Mouse (Mus musculus): ENCODE measurements around the gene Platr17. TPM values are rescaled to one million over a fixed set of nuclear protein-coding genes. Genes with fewer than 3 reads are reported as not detected.
A peak's percentile ranks its signal among the peaks of the same experiment; 100 is the strongest.

Platr17 gene
- polyA plus RNA-seq, 1 experiment from 2014 or later: 0.51 TPM

DNA sequence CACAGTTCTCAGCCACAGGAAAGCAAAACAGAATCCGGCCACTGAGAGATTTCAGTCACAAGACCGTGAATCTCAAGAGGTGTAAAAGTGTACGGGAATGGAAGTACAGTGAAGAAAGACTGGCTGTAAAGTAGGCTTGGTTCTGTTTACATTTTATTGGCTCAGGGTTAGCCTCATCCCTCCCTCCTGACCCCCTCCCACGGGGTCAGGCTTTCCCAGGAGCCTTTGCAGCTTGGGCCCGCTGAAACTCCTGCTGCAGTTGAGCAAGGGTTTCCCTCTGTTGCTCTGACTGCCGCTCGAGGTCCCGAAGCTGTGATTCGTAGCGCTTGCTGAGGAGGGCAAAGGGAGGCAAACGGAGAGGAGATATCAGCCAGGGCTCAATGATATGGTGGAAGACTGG lies 33.8 kb downstream of the Platr17 start:
- Histone ChIP-seq H3K27ac (no peak overlapping the region), H3K4me3 (peak overlapping the region; percentile 91), H3K27me3 (replicated peaks) (no peaks in the 10 kb centered on the region), H3K36me3 (peaks cover 69% of the 10 kb centered on the region), H3K9ac (peak overlapping the region; percentile 93; the same call in 1 of the 2 replicates), H3K4me2 (peak overlapping the region; percentile 98), H3K9me3 (replicated peaks) (no peaks in the 10 kb centered on the region), H3K4me1 (peaks cover 38% of the 10 kb centered on the region)
- WGBS (ENCODE audit: insufficient replicate concordance): 64% methylated on average over 11 of the region's 11 CpGs
- ATAC-seq: no peak

DNA sequence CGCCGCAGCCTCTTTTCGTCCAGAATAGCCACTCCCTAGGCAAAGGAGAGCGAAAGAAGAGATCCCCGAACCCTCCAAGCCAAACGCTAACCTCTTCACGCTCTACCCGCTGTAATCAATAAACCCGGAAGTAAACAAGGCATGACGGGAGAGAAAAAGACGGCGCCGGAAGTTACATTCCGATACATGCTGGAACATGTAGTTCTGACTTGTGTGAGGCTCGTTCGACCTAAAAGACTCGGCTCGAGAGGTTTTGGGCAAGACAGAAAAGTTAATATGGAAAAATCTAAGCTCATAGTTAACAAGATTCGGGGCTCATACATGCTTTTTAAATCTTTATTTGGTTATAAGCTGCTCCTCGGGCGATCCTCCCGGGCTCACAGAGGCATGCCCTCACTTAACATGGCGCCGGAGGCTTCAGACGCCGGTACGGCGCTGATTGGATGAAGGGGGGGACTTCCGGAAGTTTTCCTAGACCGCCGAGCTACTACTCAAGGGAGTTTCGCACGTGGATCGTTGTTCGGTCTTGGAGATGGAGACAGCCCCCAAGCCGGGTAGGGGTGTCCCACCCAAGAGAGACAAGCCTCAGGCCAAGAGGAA lies 35.4 kb downstream of the Platr17 start, which contains the start of the genes Pfdn6 and Wdr46:
Pfdn6 (minus strand) TSS at position 138 of the 600 bp plus-strand sequence.
Wdr46 (plus strand) TSS at position 455 of the 600 bp plus-strand sequence.
- ATAC-seq: peak; percentile 88
- Histone ChIP-seq H3K9me3 (replicated peaks) (no peaks in the 10 kb centered on the region), H3K27me3 (replicated peaks) (no peaks in the 10 kb centered on the region), H3K27ac (peak within 1 kb of the TSS; percentile 77), H3K9ac (peak within 1 kb of the TSS; percentile 93), H3K4me2 (peak within 1 kb of the TSS; percentile 98), H3K4me3 (peak within 1 kb of the TSS; percentile 91), H3K4me1 (peaks cover 38% of the 10 kb centered on the region), H3K36me3 (peaks cover 70% of the 10 kb centered on the region)
- WGBS (ENCODE audit: insufficient replicate concordance): under 1% methylated on average over 36 of the region's 36 CpGs

DNA sequence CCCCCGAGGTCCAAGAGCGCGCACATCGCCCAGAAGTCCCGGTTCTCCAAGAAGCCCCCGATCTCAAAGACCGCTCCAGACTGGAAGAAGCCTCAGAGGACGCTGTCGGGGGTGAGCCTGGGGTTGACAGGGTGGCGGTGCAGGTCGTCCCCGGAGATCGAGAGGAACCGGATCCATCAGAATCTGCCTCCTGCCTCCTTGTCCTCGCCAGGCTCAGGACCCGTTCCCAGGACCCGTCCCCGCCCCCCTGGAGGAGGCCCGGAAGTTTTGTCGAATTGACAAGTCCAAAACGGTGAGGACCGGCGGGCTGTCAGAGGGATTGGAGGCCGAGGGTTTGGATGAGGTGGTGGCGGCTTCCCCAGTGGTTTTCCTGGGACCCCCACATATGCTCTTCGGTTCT lies 36.0 kb downstream of the Platr17 start:
- Histone ChIP-seq H3K9me3 (replicated peaks) (no peaks in the 10 kb centered on the region), H3K9ac (peak overlapping the region; percentile 93), H3K36me3 (peaks cover 70% of the 10 kb centered on the region), H3K4me1 (peaks cover 33% of the 10 kb centered on the region), H3K27me3 (replicated peaks) (no peaks in the 10 kb centered on the region), H3K27ac (peak overlapping the region; percentile 77), H3K4me3 (peak overlapping the region; percentile 91), H3K4me2 (peak overlapping the region; percentile 98)
- WGBS (ENCODE audit: insufficient replicate concordance): 1% methylated on average over 26 of the region's 26 CpGs
- ATAC-seq: peak; percentile 3; the same call in 1 of the 2 replicates

DNA sequence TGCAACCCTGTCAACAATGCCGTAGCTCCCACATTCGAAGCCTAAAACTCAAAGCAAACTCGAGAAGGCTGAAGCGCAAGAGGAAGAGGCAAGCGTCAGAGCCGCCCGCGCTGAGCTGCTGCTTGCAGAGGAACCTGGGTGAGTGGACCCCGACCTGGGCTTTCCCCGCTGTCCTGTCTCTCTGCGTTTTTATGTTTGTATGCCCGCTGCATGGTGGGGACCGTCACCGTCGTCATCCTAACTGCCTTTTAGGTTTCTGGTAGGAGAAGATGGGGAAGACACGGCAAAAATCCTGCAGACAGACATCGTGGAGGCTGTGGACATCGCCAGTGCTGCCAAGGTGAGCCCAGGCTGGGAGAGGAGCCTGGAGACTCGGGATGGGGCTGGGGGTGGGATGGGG lies 36.4 kb downstream of the Platr17 start:
- Histone ChIP-seq H3K9me3 (replicated peaks) (no peaks in the 10 kb centered on the region), H3K4me1 (peaks cover 33% of the 10 kb centered on the region), H3K9ac (peak overlapping the region; percentile 93), H3K27me3 (replicated peaks) (no peaks in the 10 kb centered on the region), H3K36me3 (peaks cover 71% of the 10 kb centered on the region), H3K4me2 (peak overlapping the region; percentile 98), H3K27ac (peak overlapping the region; percentile 77; the same call in 1 of the 2 replicates), H3K4me3 (peak overlapping the region; percentile 91)
- WGBS (ENCODE audit: insufficient replicate concordance): 36% methylated on average over 19 of the region's 19 CpGs
- ATAC-seq: no peak

DNA sequence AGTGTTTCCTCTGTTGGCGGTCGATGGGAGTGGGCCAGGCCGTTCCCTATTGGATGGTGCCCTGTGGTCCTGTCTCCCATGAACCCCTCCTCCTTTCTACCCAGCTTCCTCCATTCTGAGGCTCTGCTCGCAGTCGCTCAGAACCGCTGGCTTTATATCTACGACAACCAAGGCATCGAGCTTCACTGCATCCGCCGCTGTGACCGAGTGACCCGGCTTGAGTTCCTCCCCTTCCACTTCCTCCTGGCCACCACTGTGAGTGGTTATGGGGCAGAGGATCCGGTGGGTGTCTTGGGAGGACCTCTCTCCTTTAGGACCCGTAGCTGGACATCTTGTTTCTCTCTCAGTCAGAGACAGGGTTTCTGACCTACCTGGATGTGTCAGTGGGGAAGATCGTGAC lies 38.5 kb downstream of the Platr17 start:
- peaks cover 30% of the 10 kb centered on the region for H3K4me1 ChIP-seq
- ATAC-seq: no peak
- no peak overlapping the region for H3K9ac ChIP-seq
- H3K4me2 ChIP-seq: no peak overlapping the region
- H3K36me3 ChIP-seq: peaks cover 72% of the 10 kb centered on the region
- no peak overlapping the region for H3K4me3 ChIP-seq
- H3K27me3 ChIP-seq (replicated peaks): no peaks in the 10 kb centered on the region
- WGBS (ENCODE audit: insufficient replicate concordance): 88% methylated on average over 15 of the region's 15 CpGs
- H3K9me3 ChIP-seq (replicated peaks): no peaks in the 10 kb centered on the region
- no peak overlapping the region for H3K27ac ChIP-seq

DNA sequence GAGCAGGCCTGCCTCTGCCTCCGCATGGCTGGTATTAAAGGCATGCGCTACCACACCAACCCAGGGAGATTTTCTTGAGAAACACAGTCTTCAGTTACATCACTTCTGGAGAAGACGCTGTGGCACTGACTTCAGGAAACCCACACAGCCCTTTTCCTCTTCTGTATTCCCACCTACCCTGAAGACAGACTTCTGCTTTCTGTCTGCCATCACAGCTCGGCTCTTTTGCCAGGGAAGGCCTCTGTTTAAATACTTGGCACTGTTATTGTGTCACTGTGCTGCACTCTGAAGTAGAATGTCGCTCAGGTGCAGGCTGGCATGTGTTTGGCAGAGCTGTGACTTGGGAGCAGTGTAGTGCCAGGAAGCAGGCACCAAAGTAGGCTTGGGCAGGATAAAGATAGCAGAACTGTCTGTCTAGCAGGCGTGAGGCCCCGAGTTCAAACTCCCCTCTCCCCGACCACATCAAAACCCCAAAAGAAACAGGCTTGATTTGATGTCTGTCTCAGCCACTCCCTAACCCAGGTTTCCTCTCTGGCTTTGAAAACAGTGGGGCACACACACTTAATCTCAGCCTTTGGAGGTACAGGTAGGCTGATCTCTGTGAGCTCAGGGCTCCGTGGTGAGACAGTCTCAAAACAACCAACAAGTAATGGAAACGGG lies 42.6 kb downstream of the Platr17 start:
- no peak overlapping the region for H3K9ac ChIP-seq
- H3K27me3 ChIP-seq (replicated peaks): no peaks in the 10 kb centered on the region
- 64% methylated on average over 10 of the region's 10 CpGs for WGBS (ENCODE audit: insufficient replicate concordance)
- no peak overlapping the region for H3K4me2 ChIP-seq
- H3K9me3 ChIP-seq (replicated peaks): no peaks in the 10 kb centered on the region
- H3K36me3 ChIP-seq: peaks cover 90% of the 10 kb centered on the region
- H3K4me1 ChIP-seq: peaks cover 31% of the 10 kb centered on the region
- H3K4me3 ChIP-seq: no peak overlapping the region
- peak overlapping the region; percentile 12; the same call in 1 of the 2 replicates for H3K27ac ChIP-seq
- ATAC-seq: no peak

DNA sequence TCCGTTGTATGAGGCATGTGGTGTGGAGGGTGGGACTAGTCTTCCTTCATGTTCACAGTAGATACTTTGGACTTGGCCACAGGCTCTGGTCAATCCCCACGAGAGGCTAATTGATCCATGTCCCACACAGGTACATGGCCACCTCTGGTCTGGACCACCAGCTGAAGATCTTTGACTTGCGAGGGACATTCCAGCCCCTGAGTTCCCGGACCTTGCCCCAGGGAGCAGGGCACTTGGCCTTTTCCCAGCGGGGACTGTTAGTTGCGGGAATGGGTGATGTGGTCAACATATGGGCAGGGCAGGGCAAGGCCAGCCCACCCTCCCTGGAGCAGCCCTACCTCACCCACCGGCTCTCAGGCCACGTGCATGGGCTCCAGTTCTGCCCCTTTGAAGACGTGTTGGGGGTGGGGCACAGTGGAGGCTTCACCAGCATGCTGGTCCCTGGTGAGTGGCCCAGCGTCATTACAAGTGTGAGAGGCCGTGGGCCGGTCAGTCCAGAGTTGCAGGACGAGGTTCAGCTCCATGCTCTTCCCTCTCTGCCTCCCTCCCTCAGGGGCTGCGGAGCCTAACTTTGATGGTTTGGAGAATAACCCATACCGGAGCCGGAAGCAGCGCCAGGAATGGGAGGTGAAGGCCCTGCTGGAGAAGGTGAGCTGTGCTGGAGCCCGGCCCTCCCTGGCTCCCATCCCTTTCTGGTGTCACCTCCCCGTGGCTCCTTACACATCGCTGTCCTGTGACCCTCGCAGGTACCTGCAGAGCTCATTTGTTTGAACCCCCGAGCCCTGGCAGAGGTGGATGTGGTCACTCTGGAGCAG lies 43.4 kb downstream of the Platr17 start:
- H3K27ac ChIP-seq: no peak overlapping the region
- peaks cover 90% of the 10 kb centered on the region for H3K36me3 ChIP-seq
- WGBS (ENCODE audit: insufficient replicate concordance): 77% methylated on average over 22 of the region's 22 CpGs

DNA sequence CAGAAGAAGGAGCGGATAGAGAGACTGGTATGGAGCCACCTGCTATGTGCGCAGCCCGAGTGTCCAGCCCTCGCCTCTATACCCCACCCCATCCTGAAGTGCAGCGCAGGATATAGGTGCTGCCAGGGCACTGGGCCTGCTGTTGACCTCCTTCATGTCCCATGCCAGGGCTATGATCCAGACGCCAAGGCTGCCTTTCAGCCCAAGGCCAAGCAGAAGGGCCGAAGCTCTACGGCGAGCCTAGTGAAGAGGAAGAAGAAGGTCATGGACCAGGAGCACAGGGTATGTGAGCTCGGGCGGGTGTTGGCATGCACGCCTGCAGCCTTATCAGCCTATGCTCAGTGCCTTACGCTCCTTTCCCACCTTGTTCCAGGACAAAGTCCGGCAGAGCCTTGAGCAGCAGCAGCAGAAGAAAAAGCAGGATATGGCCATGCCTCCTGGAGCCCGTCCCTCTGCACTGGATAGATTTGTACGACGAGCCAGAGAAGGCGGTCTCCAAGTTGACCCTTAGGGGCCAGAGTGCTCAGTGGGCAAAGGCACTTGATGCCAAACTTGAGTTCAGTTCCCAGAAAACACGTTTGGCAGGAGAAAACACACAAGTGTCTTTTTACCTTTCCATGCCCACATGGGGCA lies 44.1 kb downstream of the Platr17 start:
- no peak overlapping the region for H3K4me2 ChIP-seq
- whole genome bisulfite sequencing (ENCODE audit: insufficient replicate concordance): 85% methylated on average over 19 of the region's 19 CpGs
- H3K36me3 ChIP-seq: peaks cover 90% of the 10 kb centered on the region
- no peak for ATAC-seq
- no peaks in the 10 kb centered on the region for H3K9me3 ChIP-seq (replicated peaks)
- H3K9ac ChIP-seq: no peak overlapping the region
- H3K27me3 ChIP-seq (replicated peaks): no peaks in the 10 kb centered on the region
- peaks cover 46% of the 10 kb centered on the region for H3K4me1 ChIP-seq
- H3K4me3 ChIP-seq: no peak overlapping the region
- no peak overlapping the region for H3K27ac ChIP-seq

More for the DNA sequence above, 43.4 kb downstream of the Platr17 start:
- no peak overlapping the region for H3K4me3 ChIP-seq
- no peak overlapping the region for H3K9ac ChIP-seq
- H3K4me1 ChIP-seq: peaks cover 38% of the 10 kb centered on the region
- no peaks in the 10 kb centered on the region for H3K27me3 ChIP-seq (replicated peaks)
- ATAC-seq: no peak
- H3K4me2 ChIP-seq: no peak overlapping the region
- H3K9me3 ChIP-seq (replicated peaks): no peaks in the 10 kb centered on the region

DNA sequence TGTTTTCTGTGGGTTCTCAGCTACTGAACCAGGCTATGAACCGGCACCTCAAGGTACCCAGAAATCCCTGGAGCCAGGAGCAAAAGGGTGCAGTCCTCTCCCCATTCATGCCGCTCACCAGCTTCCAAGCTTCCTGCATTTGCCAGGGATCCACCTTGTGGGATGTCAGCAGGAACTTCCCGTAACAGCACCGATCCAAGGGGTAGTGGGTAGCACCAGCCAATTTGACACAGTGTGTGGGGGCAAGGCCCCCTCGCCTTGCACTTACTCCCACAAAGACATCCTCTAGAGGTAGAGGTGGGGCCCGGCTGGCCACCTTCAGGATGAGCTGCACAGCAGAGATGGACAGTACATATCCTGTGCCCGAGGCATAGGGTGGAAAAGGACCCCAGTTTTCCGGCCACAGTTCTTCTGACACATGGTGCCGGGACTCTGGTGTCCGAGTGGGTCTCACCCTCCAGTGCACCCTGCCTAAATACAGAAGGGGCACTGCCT lies 45.2 kb downstream of the Platr17 start:
- Histone ChIP-seq H3K9me3 (replicated peaks) (no peaks in the 10 kb centered on the region), H3K4me3 (peak overlapping the region; percentile 80; the same call in 1 of the 2 replicates), H3K9ac (peak overlapping the region; percentile 84; the same call in 1 of the 2 replicates), H3K27ac (peak overlapping the region; percentile 92), H3K4me1 (peaks cover 54% of the 10 kb centered on the region), H3K36me3 (peaks cover 87% of the 10 kb centered on the region), H3K27me3 (replicated peaks) (no peaks in the 10 kb centered on the region), H3K4me2 (peak overlapping the region; percentile 90)
- 69% methylated on average over 10 of the region's 10 CpGs for WGBS (ENCODE audit: insufficient replicate concordance)
- ATAC-seq: no peak

DNA sequence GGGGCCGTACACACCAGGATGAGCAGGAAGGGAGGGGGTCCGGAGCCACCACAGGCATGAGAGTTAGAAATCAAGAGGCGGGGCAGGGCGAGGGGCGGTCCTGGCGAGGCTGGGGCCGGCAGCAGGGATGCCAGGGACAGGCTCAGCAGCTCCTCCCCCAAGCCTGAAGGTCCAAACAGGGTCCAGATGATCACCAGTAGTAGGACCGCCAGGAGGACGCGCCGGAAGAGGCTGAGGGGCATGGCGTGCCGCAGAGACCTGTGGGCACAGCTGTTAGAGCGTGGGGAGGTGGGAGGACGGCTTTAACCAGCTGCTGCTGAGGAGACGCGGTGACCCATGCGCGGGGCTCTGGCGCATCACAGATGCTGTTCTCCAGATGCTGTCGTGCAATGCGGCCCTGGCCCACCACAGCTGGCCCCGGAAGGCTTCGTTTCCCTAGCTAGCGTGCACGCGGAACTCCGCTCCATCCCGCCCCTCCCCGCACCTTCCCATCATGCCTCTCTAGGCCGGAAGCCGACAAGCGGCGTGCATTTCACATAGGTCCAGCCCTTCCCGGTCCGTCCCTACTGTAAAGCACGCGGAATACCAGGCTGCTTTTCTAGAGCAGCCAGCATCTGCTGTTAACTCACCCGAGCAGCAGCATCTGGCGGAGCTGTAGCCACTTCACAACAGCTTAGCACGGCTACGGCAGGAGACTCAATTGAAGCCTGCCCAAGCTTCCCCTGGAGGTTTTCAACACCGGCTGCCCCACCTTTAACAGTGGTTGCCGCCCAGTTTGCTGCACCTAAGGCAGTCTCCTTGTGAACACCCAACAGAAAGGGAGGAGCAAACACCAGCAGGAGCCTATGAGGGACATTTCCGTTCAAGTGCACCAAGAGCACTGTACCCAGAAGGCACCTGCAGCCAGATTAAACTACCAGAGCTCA lies 46.3 kb downstream of the Platr17 start, which contains the start of gene B3galt4:
B3galt4 (minus strand) TSS at position 468 of the 926 bp plus-strand sequence.
- peaks cover 76% of the 10 kb centered on the region for H3K36me3 ChIP-seq
- H3K4me1 ChIP-seq: peaks cover 54% of the 10 kb centered on the region
- H3K9me3 ChIP-seq (replicated peaks): no peaks in the 10 kb centered on the region
- no peaks in the 10 kb centered on the region for H3K27me3 ChIP-seq (replicated peaks)
- peak within 1 kb of the TSS; percentile 84 for H3K9ac ChIP-seq
- peak within 1 kb of the TSS; percentile 80 for H3K4me3 ChIP-seq
- peak within 1 kb of the TSS; percentile 90 for H3K4me2 ChIP-seq
- peak; percentile 78 for ATAC-seq
- H3K27ac ChIP-seq: peak within 1 kb of the TSS; percentile 92
- 1% methylated on average over 45 of the region's 45 CpGs for WGBS (ENCODE audit: insufficient replicate concordance)
